Mouse (Mus musculus) liver, embryonic 14.5 days (tissue): ENCODE measurements around the gene Sf3b3.

Source experiments
- CTCF ChIP-seq: IDR thresholded peaks from 2 replicates; pipeline ENCODE4 v1.5.1; 2016; ENCODE audit warnings: antibody characterized with exemption, low read depth, control low read depth
- EP300 ChIP-seq: IDR thresholded peaks from 2 replicates; pipeline ENCODE4 v1.6.1; 2016; ENCODE audit warnings: antibody characterized with exemption, low read depth

- no peak for TF ChIP-seq CTCF
- no peak for TF ChIP-seq EP300
Observed at GRCm38 (mm10) chr8:110793936-110794335, 52.7 kb downstream of the Sf3b3 start.
